ENCODE assay signal across 13 mouse cellular contexts in the genomic region with DNA sequence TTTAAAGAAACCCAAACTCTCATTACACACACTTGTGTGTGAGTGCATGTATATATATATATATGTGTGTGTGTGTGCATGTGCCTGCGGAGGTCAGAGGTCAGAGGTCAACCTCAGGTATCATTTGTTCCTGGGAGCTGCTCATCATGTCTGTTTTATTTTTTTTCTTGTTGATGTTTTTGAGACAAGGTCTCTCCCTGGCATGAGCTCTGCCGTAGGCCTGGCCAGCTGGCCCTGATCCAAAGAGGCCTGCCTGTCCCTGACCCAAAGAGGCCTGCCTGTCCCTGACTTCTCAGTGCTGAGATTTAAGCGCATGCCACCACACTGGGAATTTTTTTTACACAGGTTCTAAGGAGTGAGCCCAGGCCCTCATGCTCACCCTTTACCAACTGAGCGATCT. TPM values are rescaled to one million over a fixed set of nuclear protein-coding genes. Genes with fewer than 3 reads are reported as not detected.
DNase-seq lines count a peak whose midpoint lies in the region; ATAC-seq lines count a peak whose summit lies in the region.
"Had no signal": no experiment of that assay in that cellular context is flagged by ENCODE, and none has a peak within 500 bp of the region (broad histone marks: within the 10 kb centered on the region; RNA-seq: fewer than 3 reads in every experiment).

No protein-coding gene starts in this region.

- no peaks in the 10 kb centered on the region for H3K36me3 ChIP-seq in heart, embryonic 12.5 days
- H3K36me3 ChIP-seq: embryonic facial prominence, embryonic 10.5 days; forebrain, embryonic 10.5 days; hindbrain, embryonic 12.5 days; stomach, embryonic 15.5 days had no signal

- H3K4me3 ChIP-seq in heart, embryonic 12.5 days, result no peak overlapping the region
- H3K4me3 ChIP-seq: embryonic facial prominence, embryonic 10.5 days; forebrain, embryonic 10.5 days; hindbrain, embryonic 12.5 days; stomach, embryonic 15.5 days had no signal

- 67% methylated on average over 4 of the region's 4 CpGs for WGBS in heart, embryonic 12.5 days

- peak; percentile 14 to 32 for DNase-seq in heart, postnatal 14 days
- DNase-seq in lung, postnatal 10 days, result peak; percentile 46
- DNase-seq in lung, postnatal 14 days, result no peak
- peak; percentile 91 to 93 for DNase-seq in adrenal gland, postnatal 36 days
- peak; percentile 31 for DNase-seq in ovary, postnatal 14 days (ENCODE audit: low spot score)
- no peak for DNase-seq in layer of hippocampus, adult 8-10 months (ENCODE audit: low spot score in 2 of 2)

- intact Hi-C loops in heart, postnatal 14 days (cut with DNase I), result no loop called here

- ATAC-seq in heart, embryonic 12.5 days (ENCODE audit: insufficient number of reproducible peaks, low FRiP score), result no peak

- no peak overlapping the region for H3K9ac ChIP-seq in heart, embryonic 12.5 days
- H3K9ac ChIP-seq: hindbrain, embryonic 12.5 days; stomach, embryonic 15.5 days had no signal

- peaks cover 18% of the 10 kb centered on the region for H3K4me1 ChIP-seq in heart, embryonic 12.5 days (replicated peaks)
- H3K4me1 ChIP-seq: stomach, embryonic 15.5 days had no signal

- no peak overlapping the region for H3K27ac ChIP-seq in heart, embryonic 12.5 days (ENCODE audit: poor library complexity, severe bottlenecking)
- H3K27ac ChIP-seq: embryonic facial prominence, embryonic 10.5 days; forebrain, embryonic 10.5 days; hindbrain, embryonic 12.5 days; stomach, embryonic 15.5 days had no signal

- no peaks in the 10 kb centered on the region for H3K27me3 ChIP-seq in heart, embryonic 12.5 days (replicated peaks)
- H3K27me3 ChIP-seq: hindbrain, embryonic 12.5 days; stomach, embryonic 15.5 days had no signal

- no peak overlapping the region for H3K4me2 ChIP-seq in heart, embryonic 12.5 days
- H3K4me2 ChIP-seq: hindbrain, embryonic 12.5 days; stomach, embryonic 15.5 days had no signal

- no peaks in the 10 kb centered on the region for H3K9me3 ChIP-seq in heart, embryonic 12.5 days (replicated peaks)
- H3K9me3 ChIP-seq: embryonic facial prominence, embryonic 10.5 days; forebrain, embryonic 10.5 days; hindbrain, embryonic 12.5 days; stomach, embryonic 15.5 days had no signal

RNA-seq across cellular contexts. Expression of a gene that starts 24.1 kb away (rescaled TPM):
- total RNA-seq in heart, postnatal 14 days (2021), result not detected
- not detected in 2 replicates for polyA plus RNA-seq in heart, embryonic 12.5 days (2016; fragmentation: Nextera tagmentation; extraction: Ambion mirVana)
- not detected for total RNA-seq in adrenal gland, postnatal 36 days (2021)
- not detected for total RNA-seq in layer of hippocampus, adult 8-10 months (2022)
- total RNA-seq: gastrocnemius, adult 18-20 months; left cerebral cortex, postnatal 14 days had no signal
- polyA plus RNA-seq: embryonic facial prominence, embryonic 10.5 days; forebrain, embryonic 10.5 days; hindbrain, embryonic 12.5 days; stomach, embryonic 15.5 days had no signal

Comparison
In these comparisons a context has a peak if more than half of its experiments do, and no peak if none do; other contexts are left out.
1. DNase-seq: peak in heart, postnatal 14 days (2 of 2), lung, postnatal 10 days (single experiment), adrenal gland, postnatal 36 days (2 of 2) and ovary, postnatal 14 days (single experiment); none in lung, postnatal 14 days (single experiment) and layer of hippocampus, adult 8-10 months (0 of 2).